19 mouse cellular contexts compared by ENCODE assay signal in the genomic region with DNA sequence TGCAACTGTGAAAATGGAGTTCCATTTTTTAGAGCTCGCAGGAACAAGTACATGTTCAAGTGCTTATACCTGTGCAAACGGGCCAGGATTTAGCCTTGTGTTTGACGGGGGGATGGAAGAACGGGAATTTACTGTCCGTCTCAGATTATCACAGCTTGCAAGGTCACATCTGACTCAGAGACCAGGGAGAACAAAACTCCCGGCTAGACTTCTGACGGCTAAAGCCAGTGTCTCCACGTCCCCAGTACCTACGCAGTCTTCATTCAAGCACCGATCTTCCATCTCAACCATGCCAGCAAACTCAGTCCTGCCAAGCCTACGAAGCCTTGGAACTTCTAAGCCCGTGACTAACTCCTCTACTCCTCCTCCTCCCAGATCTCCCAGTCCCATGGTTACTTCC.
DNase-seq lines count a peak whose midpoint lies in the region; ATAC-seq lines count a peak whose summit lies in the region.
"Had no signal": no experiment of that assay in that cellular context is flagged by ENCODE, and none has a peak within 500 bp of the region (broad histone marks: within the 10 kb centered on the region; RNA-seq: fewer than 3 reads in every experiment).

No protein-coding gene starts in this region.

- H3K4me1 ChIP-seq in midbrain, embryonic 14.5 days (ENCODE audit: control insufficient read depth, insufficient read depth, low read length), result peaks cover 3% of the 10 kb centered on the region; the same call in 1 of the 2 replicates
- H3K4me1 ChIP-seq in midbrain, embryonic 10.5 days, result peaks cover 11% of the 10 kb centered on the region; the same call in 1 of the 2 replicates
- H3K4me1 ChIP-seq in forebrain, embryonic 15.5 days, result peaks cover 8% of the 10 kb centered on the region
- H3K4me1 ChIP-seq: heart, embryonic 13.5 days had no signal

- no peak overlapping the region for H3K4me2 ChIP-seq in midbrain, embryonic 14.5 days (ENCODE audit: low read length)
- peak overlapping the region; percentile 22; the same call in 1 of the 2 replicates for H3K4me2 ChIP-seq in forebrain, embryonic 15.5 days (replicated peaks)
- H3K4me2 ChIP-seq: heart, embryonic 13.5 days; hindbrain, embryonic 12.5 days; neural tube, embryonic 13.5 days had no signal

- no peak for ATAC-seq in midbrain, embryonic 14.5 days (ENCODE audit: low FRiP score, low TSS enrichment)
- ATAC-seq in forebrain, embryonic 15.5 days (replicated peaks), result no peak

- peak overlapping the region; percentile 4 for H3K27ac ChIP-seq in midbrain, embryonic 14.5 days (replicated peaks; ENCODE audit: low read depth, low read length)
- H3K27ac ChIP-seq in midbrain, embryonic 10.5 days (replicated peaks), result no peak overlapping the region
- H3K27ac ChIP-seq in forebrain, embryonic 15.5 days (replicated peaks), result no peak overlapping the region
- H3K27ac ChIP-seq: heart, embryonic 13.5 days; hindbrain, embryonic 12.5 days; macrophage; neural tube, embryonic 13.5 days had no signal

- WGBS in midbrain, embryonic 14.5 days, result 86% methylated on average over 12 of the region's 12 CpGs
- 92% methylated on average over 12 of the region's 12 CpGs for WGBS in midbrain, embryonic 10.5 days
- 80% methylated on average over 12 of the region's 12 CpGs for WGBS in forebrain, embryonic 15.5 days

- peak; percentile 77 to 89 for DNase-seq in adrenal gland, adult (ENCODE audit: inconsistent age in 2 of 2, low spot score in 1 of 2)
- DNase-seq in adrenal gland, postnatal 4 days (ENCODE audit: low spot score in 2 of 2), result no peak
- DNase-seq in midbrain, embryonic 14.5 days, result no peak
- no peak for DNase-seq in midbrain, embryonic 10.5 days (ENCODE audit: low spot score)
- no peak for DNase-seq in urinary bladder, postnatal 14 days (ENCODE audit: low spot score)
- DNase-seq in spleen, adult 12 weeks (ENCODE audit: low spot score), result no peak
- DNase-seq: cerebellum, adult 9-10 months; gastrocnemius, postnatal 10 days; heart, postnatal 14 days; kidney, adult 18-20 months; kidney, postnatal 10 days; layer of hippocampus, postnatal 36 days; thymus, postnatal 25 days had no signal

- H3K36me3 ChIP-seq in midbrain, embryonic 14.5 days (ENCODE audit: control insufficient read depth, insufficient read depth, low read length), result no peaks in the 10 kb centered on the region
- H3K36me3 ChIP-seq in midbrain, embryonic 10.5 days, result no peaks in the 10 kb centered on the region
- no peaks in the 10 kb centered on the region for H3K36me3 ChIP-seq in forebrain, embryonic 15.5 days
- H3K36me3 ChIP-seq: heart, embryonic 13.5 days; hindbrain, embryonic 12.5 days; neural tube, embryonic 13.5 days had no signal

- H3K4me3 ChIP-seq in midbrain, embryonic 14.5 days (replicated peaks; ENCODE audit: low read depth, low read length), result no peak overlapping the region
- no peak overlapping the region for H3K4me3 ChIP-seq in midbrain, embryonic 10.5 days
- H3K4me3 ChIP-seq in forebrain, embryonic 15.5 days, result no peak overlapping the region
- H3K4me3 ChIP-seq: heart, embryonic 13.5 days; hindbrain, embryonic 12.5 days; myocyte; neural tube, embryonic 13.5 days had no signal

- no peak overlapping the region for H3K9ac ChIP-seq in midbrain, embryonic 14.5 days (replicated peaks; ENCODE audit: low read length)
- no peak overlapping the region for H3K9ac ChIP-seq in forebrain, embryonic 15.5 days (replicated peaks)
- H3K9ac ChIP-seq: heart, embryonic 13.5 days; hindbrain, embryonic 12.5 days; neural tube, embryonic 13.5 days had no signal

- H3K27me3 ChIP-seq in midbrain, embryonic 14.5 days (ENCODE audit: control insufficient read depth, insufficient read depth, low read length), result no peaks in the 10 kb centered on the region
- H3K27me3 ChIP-seq in midbrain, embryonic 10.5 days (ENCODE audit: low read depth, poor library complexity, severe bottlenecking), result no peaks in the 10 kb centered on the region
- H3K27me3 ChIP-seq in forebrain, embryonic 15.5 days, result no peaks in the 10 kb centered on the region
- H3K27me3 ChIP-seq: heart, embryonic 13.5 days; hindbrain, embryonic 12.5 days; neural tube, embryonic 13.5 days had no signal

- H3K9me3 ChIP-seq in midbrain, embryonic 14.5 days (ENCODE audit: control insufficient read depth, low read length), result no peaks in the 10 kb centered on the region
- 0 out of 2 replicates have a peak, but pooled peaks cover 5% of the 10 kb centered on the region for H3K9me3 ChIP-seq in midbrain, embryonic 10.5 days (replicated peaks)
- H3K9me3 ChIP-seq in forebrain, embryonic 15.5 days, result no peaks in the 10 kb centered on the region
- H3K9me3 ChIP-seq: heart, embryonic 13.5 days; hindbrain, embryonic 12.5 days; neural tube, embryonic 13.5 days had no signal

Comparison
In these comparisons a context has a peak if more than half of its experiments do, and no peak if none do; other contexts are left out.
1. DNase-seq: peak in adrenal gland, adult (2 of 2); none in adrenal gland, postnatal 4 days (0 of 2), midbrain, embryonic 14.5 days (single experiment), midbrain, embryonic 10.5 days (single experiment), urinary bladder, postnatal 14 days (single experiment) and spleen, adult 12 weeks (single experiment).